Mouse (Mus musculus): ENCODE data around the gene Bcl7a.

DNA sequence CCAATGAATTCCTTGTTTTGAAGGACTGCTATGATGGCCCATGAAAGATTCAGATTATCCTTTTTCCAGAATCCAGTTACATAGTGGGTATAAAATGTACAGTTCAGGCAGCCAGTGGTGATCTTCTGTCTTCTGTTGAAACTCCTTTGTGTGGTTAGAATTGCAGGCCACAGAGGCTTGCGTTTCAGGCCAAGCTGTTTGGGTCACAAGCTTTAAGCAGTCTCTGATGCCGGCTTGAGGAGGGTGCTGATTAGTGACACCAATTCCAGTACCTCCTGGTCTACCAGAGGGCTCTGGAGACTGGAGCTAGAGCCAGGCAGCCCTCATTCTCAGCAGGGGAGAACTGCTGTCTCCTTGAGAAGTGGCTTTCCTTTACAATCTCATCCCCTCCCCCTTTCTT lies 63.3 kb downstream of the Bcl7a start:
- TF ChIP-seq USF1 (IDR thresholded peaks at IDR 0.05; ENCODE audit: low read depth) (no peak), POLR2A (IDR thresholded peaks at IDR 0.05; ENCODE audit: insufficient read length, low read depth) (no peak), MAX (IDR thresholded peaks at IDR 0.05; ENCODE audit: low read depth) (no peak), E2F4 (IDR thresholded peaks at IDR 0.05; ENCODE audit: insufficient read depth) (no peak), CEBPB (IDR thresholded peaks at IDR 0.05; ENCODE audit: insufficient read depth, poor library complexity, severe bottlenecking) (no peak), TCF12 (IDR thresholded peaks at IDR 0.05; ENCODE audit: insufficient read depth, poor library complexity, severe bottlenecking) (no peak), TCF3 (IDR thresholded peaks at IDR 0.05; ENCODE audit: insufficient read length, low read depth) (no peak)

Data from myocyte (in vitro differentiated cells).